Mouse (Mus musculus) left cerebral cortex, adult 2 months (tissue): ENCODE measurements at regions not wholly inside any gene's neighbourhood (a gene's known extent, or its start where the extent isn't known, plus 50 kb on each side); places are given as distances from the start of the nearest gene placed in this dataset.

ENCODE experiments used
- DNase-seq, 2 experiments: peaks; one replicate each; pipeline ENCODE4 v3.0.0; 2021 to 2022; ENCODE audit warnings: low spot score in 2 of 2, mixed read lengths in 1 of 2; ENCODE audit errors: extremely low spot score in 1 of 2
- H3K27ac ChIP-seq: fragments of 200-600 bp; 2 replicates; pipeline ENCODE4 v1.8.1; 2022
- H3K4me3 ChIP-seq: fragments of 200-600 bp; 2 replicates; pipeline ENCODE4 v1.8.1; 2022
- CTCF ChIP-seq: fragments of 200-600 bp; IDR thresholded peaks from 2 replicates; pipeline ENCODE4 v1.8.1; 2022; ENCODE audit warnings: antibody characterized with exemption, mild to moderate bottlenecking, moderate library complexity
- intact Hi-C: fragments of 180-260 bp; cut with DNase I; formaldehyde crosslinking; loops from one replicate; pipeline ENCODE4 v1.15.1; 2025

GRCm38 (mm10) chr7:58151713-58152112, 504.3 kb upstream of the Atp10a start:
- DNase-seq, result no peak
- no peak for TF ChIP-seq CTCF
- Histone ChIP-seq H3K4me3 (no peak overlapping the region), H3K27ac (no peak overlapping the region)
- intact Hi-C loops, result no loop called here

GRCm38 (mm10) chr7:58184913-58185312, 471.1 kb upstream of the Atp10a start:
- Histone ChIP-seq H3K27ac (no peak overlapping the region), H3K4me3 (no peak overlapping the region)
- TF ChIP-seq CTCF, result no peak
- DNase-seq, result peak; percentile 10 to 12
- intact Hi-C loops, result no loop called here

DNA sequence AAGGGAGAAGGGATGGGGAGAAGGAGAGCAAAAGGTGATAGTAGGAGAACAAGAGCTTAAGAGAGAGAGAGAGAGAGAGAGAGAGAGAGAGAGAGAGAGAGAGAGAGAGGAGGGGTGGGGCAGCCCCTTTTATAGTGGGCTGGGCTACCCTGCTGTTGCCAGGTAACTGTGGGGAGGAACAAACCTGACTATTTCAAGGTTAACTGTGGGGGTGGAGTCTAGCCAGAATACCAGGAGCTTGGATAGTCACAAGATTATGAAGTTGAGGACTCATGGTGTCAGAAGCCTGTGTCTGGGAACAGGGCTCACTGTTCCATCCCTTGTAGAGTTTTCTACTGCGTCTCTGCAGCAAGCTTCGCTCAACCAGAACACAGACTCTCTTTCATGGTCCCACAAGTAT, 438.2 kb upstream of the Atp10a start:
- intact Hi-C loops, result no loop called here
- Histone ChIP-seq H3K4me3 (no peak overlapping the region), H3K27ac (no peak overlapping the region)
- no peak for DNase-seq
- TF ChIP-seq CTCF, result no peak

DNA sequence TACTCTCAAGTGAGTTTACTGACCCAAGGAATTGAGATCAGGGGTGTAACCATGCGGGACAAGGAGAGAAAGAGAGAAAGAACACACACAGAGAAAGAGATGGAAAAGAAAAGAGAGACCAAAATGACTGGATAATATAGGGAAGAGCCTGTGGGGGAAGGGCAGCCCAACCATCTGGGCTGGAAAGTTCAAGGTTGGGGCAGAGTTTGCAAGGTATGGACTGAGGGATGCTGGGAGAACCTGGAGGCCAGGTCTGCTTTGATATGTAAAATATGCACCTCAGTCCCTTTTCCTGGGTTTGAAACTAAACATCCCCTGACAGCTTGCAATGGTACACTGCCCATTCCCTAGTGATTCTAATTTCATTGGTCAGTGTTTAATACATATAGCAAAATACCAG, 431.2 kb upstream of the Atp10a start:
- no peak for TF ChIP-seq CTCF

DNA sequence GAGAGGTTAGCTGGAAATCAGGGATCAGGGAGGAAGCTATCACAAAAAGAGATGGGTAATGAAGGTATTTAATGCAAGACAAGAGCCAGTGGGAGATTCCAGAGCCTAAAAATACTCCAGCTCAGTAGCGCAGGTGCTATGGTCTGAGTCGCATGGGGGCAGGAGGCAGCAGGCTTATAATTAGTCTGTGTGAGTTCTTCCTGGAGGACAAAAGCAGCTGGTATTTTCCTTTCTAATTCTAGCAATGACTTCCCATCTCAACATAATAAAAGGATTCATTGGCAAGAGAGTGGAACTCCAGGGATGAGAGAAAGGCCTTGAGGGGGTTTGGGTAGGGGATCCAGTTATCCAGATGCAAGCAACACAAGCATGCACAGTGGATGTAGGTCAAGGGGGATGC, 430.3 kb upstream of the Atp10a start:
- TF ChIP-seq CTCF, result no peak
- intact Hi-C loops, result no loop called here
- H3K27ac ChIP-seq, result no peak overlapping the region
- no peak overlapping the region for H3K4me3 ChIP-seq
- no peak for DNase-seq

More for the DNA sequence above, 431.2 kb upstream of the Atp10a start:
- no peak for DNase-seq
- intact Hi-C loops, result no loop called here
- H3K27ac ChIP-seq, result no peak overlapping the region
- no peak overlapping the region for H3K4me3 ChIP-seq

DNA sequence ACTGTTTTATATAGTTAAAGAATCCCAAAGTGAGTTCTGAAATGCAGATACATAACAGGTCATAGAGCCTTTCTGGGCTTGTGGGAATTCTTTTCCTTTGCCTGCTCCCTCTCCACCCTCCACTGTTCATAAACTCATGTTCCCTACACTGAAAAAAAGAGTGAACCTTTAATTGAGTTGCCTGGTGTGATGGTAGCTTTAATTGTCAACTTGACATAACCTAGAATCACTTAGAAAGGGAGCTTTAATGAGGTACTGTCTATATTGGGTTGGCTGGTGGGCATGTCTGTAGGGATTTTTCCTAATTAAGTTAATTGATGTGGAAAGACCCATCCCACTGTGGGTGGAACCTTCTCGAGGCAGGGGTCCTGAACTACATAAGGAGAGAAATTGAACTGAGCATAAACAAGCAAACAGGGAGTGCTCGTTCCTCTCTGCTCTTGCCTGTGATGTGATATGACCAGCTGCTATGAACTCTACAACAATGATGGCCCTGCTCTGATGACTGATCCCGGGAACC, 425.7 kb upstream of the Atp10a start:
- H3K4me3 ChIP-seq, result no peak overlapping the region
- DNase-seq, result no peak
- intact Hi-C loops, result no loop called here
- no peak for TF ChIP-seq CTCF
- no peak overlapping the region for H3K27ac ChIP-seq

DNA sequence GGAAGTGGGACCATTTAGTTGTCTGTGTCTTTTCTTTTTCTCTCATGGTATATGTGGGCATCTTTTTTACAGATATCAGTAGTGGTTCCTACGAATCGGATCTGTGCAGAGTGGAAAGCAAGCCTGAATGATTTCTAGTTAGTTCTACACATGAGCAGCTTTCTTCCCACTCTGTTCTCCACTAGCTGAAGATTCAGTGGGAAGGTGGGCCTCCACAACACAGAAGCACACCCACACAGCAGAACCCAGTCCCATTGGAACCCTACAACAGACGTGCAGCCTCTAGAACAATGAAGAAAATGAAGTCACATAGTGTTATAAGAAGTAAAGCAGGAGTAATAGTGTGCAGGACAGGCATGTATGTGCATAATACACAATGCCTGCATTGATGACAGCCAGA, 425.0 kb upstream of the Atp10a start:
- intact Hi-C loops, result no loop called here
- H3K27ac ChIP-seq, result no peak overlapping the region
- no peak for DNase-seq
- H3K4me3 ChIP-seq, result no peak overlapping the region
- TF ChIP-seq CTCF, result no peak

GRCm38 (mm10) chr7:58247261-58247660, 408.7 kb upstream of the Atp10a start:
- no peak overlapping the region for H3K4me3 ChIP-seq
- intact Hi-C loops, result loop anchor here (10.0 kb wide), 2 partner anchors 148 to 488 kb away; no protein-coding TSS in a partner anchor
- H3K27ac ChIP-seq, result peak overlapping the region; percentile 53
- no peak for TF ChIP-seq CTCF
- DNase-seq, result peak; percentile 38 to 64
